Mouse (Mus musculus): ENCODE measurements around the gene Pex19. TPM values are rescaled to one million over a fixed set of nuclear protein-coding genes. Genes with fewer than 3 reads are reported as not detected.

Gene Pex19
- polyA plus RNA-seq, 1 experiment from 2014 or later = 162 TPM

DNA sequence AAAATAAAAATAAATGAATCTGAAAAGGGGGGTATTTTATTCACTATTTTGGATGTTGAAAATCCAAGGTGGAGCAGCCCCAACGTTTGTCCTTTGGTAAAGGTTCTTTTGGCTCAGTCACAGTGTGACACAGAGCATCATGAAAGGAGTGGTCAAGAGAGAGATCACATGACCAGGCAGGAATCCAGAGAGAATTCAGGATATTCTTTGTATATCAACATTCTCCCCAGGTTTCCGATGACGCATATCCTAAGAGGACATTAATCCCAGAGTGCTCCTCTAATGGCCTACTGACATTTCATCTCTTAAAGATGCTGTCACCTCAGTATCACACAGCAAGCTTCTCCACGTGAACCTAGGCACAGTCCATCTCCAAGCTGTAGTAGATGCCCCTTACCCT is 22.9 kb upstream of the Pex19 start:
- Histone ChIP-seq H3K27ac (ENCODE audit: low read length) (no peak overlapping the region), H3K4me1 (ENCODE audit: control insufficient read depth, insufficient read depth, low read length) (no peaks in the 10 kb centered on the region), H3K4me3 (ENCODE audit: low read depth, low read length) (no peak overlapping the region), H3K27me3 (ENCODE audit: control insufficient read depth, insufficient read depth, low read depth, low read length) (no peaks in the 10 kb centered on the region), H3K9ac (ENCODE audit: low read depth, low read length) (no peak overlapping the region), H3K36me3 (ENCODE audit: control insufficient read depth, insufficient read depth, low read length) (peaks cover 54% of the 10 kb centered on the region), H3K4me2 (ENCODE audit: low read length) (no peak overlapping the region), H3K9me3 (replicated peaks; ENCODE audit: control insufficient read depth, low read length, poor library complexity, severe bottlenecking) (no peaks in the 10 kb centered on the region)
- WGBS = 96% methylated on average over 4 of the region's 4 CpGs
- ATAC-seq = no peak

DNA sequence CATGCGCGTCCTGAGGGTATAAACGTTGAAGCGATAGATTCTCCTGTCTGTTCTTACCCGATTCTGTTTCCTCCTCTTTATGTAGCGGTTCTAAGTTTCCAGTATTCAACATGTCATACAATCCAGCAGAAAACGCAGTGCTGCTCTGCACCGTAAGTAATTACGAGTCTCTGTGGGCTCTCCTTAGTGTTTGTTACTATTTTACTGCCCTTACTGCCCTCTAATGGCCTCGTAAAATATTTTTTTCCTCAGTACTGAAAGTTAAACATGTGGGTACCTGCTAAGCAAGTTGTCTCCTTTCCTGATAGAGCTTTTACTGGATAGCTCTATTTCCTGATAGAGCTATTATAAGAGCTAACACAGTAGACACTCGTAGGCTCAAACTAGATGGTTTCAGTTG is 21.5 kb upstream of the Pex19 start:
- H3K4me1 ChIP-seq (ENCODE audit: control insufficient read depth, insufficient read depth, low read length) = no peaks in the 10 kb centered on the region
- no peak overlapping the region for H3K4me2 ChIP-seq (ENCODE audit: low read length)
- H3K9ac ChIP-seq (ENCODE audit: low read depth, low read length) = no peak overlapping the region
- H3K27ac ChIP-seq (ENCODE audit: low read length) = no peak overlapping the region
- no peaks in the 10 kb centered on the region for H3K9me3 ChIP-seq (replicated peaks; ENCODE audit: control insufficient read depth, low read length, poor library complexity, severe bottlenecking)
- H3K4me3 ChIP-seq (ENCODE audit: low read depth, low read length) = no peak overlapping the region
- 78% methylated on average over 11 of the region's 11 CpGs for WGBS
- H3K27me3 ChIP-seq (ENCODE audit: control insufficient read depth, insufficient read depth, low read depth, low read length) = no peaks in the 10 kb centered on the region
- no peak for ATAC-seq
- peaks cover 60% of the 10 kb centered on the region for H3K36me3 ChIP-seq (ENCODE audit: control insufficient read depth, insufficient read depth, low read length)

DNA sequence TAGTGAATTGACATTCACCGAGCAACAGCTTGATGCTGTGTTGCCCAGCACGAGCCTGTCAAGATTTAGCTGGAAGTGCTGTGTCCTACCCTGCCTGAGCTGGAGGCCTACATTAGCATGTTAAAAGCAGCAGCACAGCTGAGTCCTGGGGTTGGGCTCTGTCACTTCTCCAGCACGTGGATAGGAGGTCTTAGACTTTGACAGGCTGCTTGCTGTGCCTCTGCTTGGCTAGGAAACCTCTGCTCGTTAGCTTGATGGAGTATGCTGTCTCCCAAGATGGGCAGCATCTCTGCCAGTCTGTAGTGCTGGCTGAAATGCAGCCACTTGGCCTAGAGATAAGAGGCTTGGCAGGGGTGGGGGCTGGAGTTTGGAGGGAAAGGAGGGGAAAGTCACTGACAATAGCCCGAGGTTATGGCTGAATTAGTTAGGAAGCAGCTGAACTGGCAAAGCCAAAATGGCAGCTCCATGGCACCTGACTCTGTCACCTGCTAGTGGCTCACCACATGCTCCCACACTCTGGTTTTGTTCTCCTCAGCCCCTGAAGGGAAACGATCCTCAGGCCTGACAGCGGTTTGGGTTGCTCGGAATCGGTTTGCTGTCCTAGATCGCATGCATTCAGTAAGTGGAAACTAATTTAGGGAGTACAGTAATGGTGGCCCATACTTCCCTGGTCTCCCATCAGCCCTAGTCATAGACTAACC is 18.6 kb upstream of the Pex19 start:
- Histone ChIP-seq H3K27me3 (ENCODE audit: control insufficient read depth, insufficient read depth, low read depth, low read length) (no peaks in the 10 kb centered on the region), H3K9ac (ENCODE audit: low read depth, low read length) (no peak overlapping the region), H3K4me1 (ENCODE audit: control insufficient read depth, insufficient read depth, low read length) (no peaks in the 10 kb centered on the region), H3K36me3 (ENCODE audit: control insufficient read depth, insufficient read depth, low read length) (peaks cover 65% of the 10 kb centered on the region), H3K4me2 (ENCODE audit: low read length) (no peak overlapping the region), H3K4me3 (ENCODE audit: low read depth, low read length) (no peak overlapping the region), H3K27ac (ENCODE audit: low read length) (no peak overlapping the region), H3K9me3 (replicated peaks; ENCODE audit: control insufficient read depth, low read length, poor library complexity, severe bottlenecking) (no peaks in the 10 kb centered on the region)
- WGBS = 63% methylated on average over 10 of the region's 10 CpGs
- ATAC-seq = peak; percentile 77

DNA sequence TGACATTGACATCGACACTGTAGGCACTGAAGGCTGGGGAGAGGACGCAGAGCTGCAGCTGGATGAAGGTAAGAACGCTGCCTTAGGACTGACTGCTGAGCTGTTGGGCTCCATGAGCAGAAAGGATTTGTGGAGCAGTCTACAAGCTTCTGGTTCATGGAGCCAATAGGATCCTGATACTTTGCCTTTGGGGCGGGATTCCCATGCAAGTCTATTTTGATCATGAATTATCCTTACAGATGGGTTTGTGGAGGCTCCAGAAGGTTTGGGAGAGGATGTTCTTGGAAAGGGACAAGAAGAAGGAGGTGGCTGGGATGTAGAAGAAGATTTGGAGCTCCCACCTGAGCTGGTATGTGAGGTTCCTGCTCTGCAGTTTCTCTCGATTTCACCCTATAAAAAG is 9.6 kb upstream of the Pex19 start:
- Histone ChIP-seq H3K27me3 (ENCODE audit: control insufficient read depth, insufficient read depth, low read depth, low read length) (no peaks in the 10 kb centered on the region), H3K4me1 (ENCODE audit: control insufficient read depth, insufficient read depth, low read length) (no peaks in the 10 kb centered on the region), H3K27ac (ENCODE audit: low read length) (no peak overlapping the region), H3K9me3 (replicated peaks; ENCODE audit: control insufficient read depth, low read length, poor library complexity, severe bottlenecking) (no peaks in the 10 kb centered on the region), H3K4me2 (ENCODE audit: low read length) (no peak overlapping the region), H3K36me3 (ENCODE audit: control insufficient read depth, insufficient read depth, low read length) (peaks cover 81% of the 10 kb centered on the region), H3K4me3 (ENCODE audit: low read depth, low read length) (no peak overlapping the region), H3K9ac (ENCODE audit: low read depth, low read length) (no peak overlapping the region)
- no peak for ATAC-seq
- 95% methylated on average over 5 of the region's 5 CpGs for WGBS

DNA sequence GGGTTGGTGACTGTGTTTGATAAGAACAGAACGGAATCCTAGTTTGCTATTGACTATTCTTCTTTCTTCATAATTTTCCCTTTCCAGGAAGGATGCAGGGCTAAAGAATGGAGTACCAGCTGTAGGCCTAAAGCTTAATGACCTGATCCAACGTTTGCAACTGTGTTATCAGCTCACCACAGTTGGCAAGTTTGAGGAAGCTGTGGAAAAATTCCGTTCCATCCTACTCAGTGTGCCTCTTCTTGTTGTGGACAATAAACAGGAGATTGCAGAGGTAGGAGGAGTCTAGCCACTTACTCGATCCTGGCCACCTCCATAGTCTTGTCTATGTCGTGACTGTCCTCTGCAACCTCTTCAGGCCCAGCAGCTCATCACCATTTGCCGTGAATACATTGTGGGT is 7.5 kb upstream of the Pex19 start:
- no peak overlapping the region for H3K27ac ChIP-seq (ENCODE audit: low read length)
- WGBS = 87% methylated on average over 6 of the region's 6 CpGs
- no peak for ATAC-seq

DNA sequence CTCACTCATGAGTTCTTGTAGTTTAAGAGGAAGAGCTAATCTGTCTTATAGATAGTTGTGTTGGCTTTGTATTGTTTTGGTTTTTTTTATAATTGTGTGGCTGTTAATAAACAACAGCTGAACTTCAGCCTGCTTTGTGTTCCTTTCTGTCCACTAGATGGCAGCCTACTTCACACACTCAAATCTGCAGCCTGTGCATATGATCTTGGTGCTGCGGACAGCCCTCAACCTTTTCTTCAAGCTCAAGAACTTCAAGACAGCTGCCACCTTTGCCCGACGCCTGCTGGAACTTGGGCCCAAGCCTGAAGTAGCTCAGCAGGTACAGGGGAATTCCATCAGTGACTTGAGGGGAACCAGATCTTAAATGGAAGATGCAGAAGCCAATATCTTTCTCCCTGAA is 6.8 kb upstream of the Pex19 start:
- Histone ChIP-seq H3K4me3 (ENCODE audit: low read depth, low read length) (no peak overlapping the region), H3K4me2 (ENCODE audit: low read length) (no peak overlapping the region), H3K27ac (ENCODE audit: low read length) (no peak overlapping the region), H3K9ac (ENCODE audit: low read depth, low read length) (no peak overlapping the region), H3K4me1 (ENCODE audit: control insufficient read depth, insufficient read depth, low read length) (no peaks in the 10 kb centered on the region), H3K9me3 (replicated peaks; ENCODE audit: control insufficient read depth, low read length, poor library complexity, severe bottlenecking) (no peaks in the 10 kb centered on the region), H3K36me3 (ENCODE audit: control insufficient read depth, insufficient read depth, low read length) (peaks cover 70% of the 10 kb centered on the region), H3K27me3 (ENCODE audit: control insufficient read depth, insufficient read depth, low read depth, low read length) (no peaks in the 10 kb centered on the region)
- WGBS = 44% methylated on average over 3 of the region's 3 CpGs
- 0 out of 2 replicates have a peak, but pooled peaks have one; percentile 55 for ATAC-seq

More for the DNA sequence above, 7.5 kb upstream of the Pex19 start:
- Histone ChIP-seq H3K4me3 (ENCODE audit: low read depth, low read length) (no peak overlapping the region), H3K4me1 (ENCODE audit: control insufficient read depth, insufficient read depth, low read length) (no peaks in the 10 kb centered on the region), H3K36me3 (ENCODE audit: control insufficient read depth, insufficient read depth, low read length) (peaks cover 72% of the 10 kb centered on the region), H3K27me3 (ENCODE audit: control insufficient read depth, insufficient read depth, low read depth, low read length) (no peaks in the 10 kb centered on the region), H3K9me3 (replicated peaks; ENCODE audit: control insufficient read depth, low read length, poor library complexity, severe bottlenecking) (no peaks in the 10 kb centered on the region), H3K9ac (ENCODE audit: low read depth, low read length) (no peak overlapping the region), H3K4me2 (ENCODE audit: low read length) (no peak overlapping the region)

DNA sequence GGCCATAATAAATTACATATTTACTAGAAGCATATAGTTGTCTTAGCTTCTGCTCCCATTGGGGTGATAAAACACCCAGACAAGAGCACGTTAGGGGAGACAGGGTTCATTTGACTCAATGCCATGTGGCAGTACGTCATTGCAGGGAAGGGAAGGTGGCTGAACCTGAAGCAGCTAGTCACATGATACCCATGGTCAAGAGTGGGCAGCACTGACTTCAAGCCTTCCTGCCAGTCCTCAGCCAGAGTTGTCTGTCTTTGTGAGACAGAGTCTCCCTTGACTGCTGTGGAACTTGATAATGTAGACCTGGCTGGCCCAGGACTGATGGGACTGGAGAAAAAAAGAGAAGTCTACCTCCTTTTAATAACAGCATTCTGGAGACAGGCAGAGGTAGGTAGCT is 3.9 kb upstream of the Pex19 start:
- no peak overlapping the region for H3K9ac ChIP-seq (ENCODE audit: low read depth, low read length)
- no peak overlapping the region for H3K4me2 ChIP-seq (ENCODE audit: low read length)
- ATAC-seq = no peak
- no peaks in the 10 kb centered on the region for H3K9me3 ChIP-seq (replicated peaks; ENCODE audit: control insufficient read depth, low read length, poor library complexity, severe bottlenecking)
- peaks cover 44% of the 10 kb centered on the region for H3K36me3 ChIP-seq (ENCODE audit: control insufficient read depth, insufficient read depth, low read length)
- no peaks in the 10 kb centered on the region for H3K27me3 ChIP-seq (ENCODE audit: control insufficient read depth, insufficient read depth, low read depth, low read length)
- peaks cover 9% of the 10 kb centered on the region for H3K4me1 ChIP-seq (ENCODE audit: control insufficient read depth, insufficient read depth, low read length)
- H3K4me3 ChIP-seq (ENCODE audit: low read depth, low read length) = no peak overlapping the region
- 87% methylated on average over 2 of the region's 2 CpGs for WGBS
- no peak overlapping the region for H3K27ac ChIP-seq (ENCODE audit: low read length)

- Histone ChIP-seq H3K36me3 (ENCODE audit: control insufficient read depth, insufficient read depth, low read length) (peaks cover 27% of the 10 kb centered on the region), H3K27me3 (ENCODE audit: control insufficient read depth, insufficient read depth, low read depth, low read length) (no peaks in the 10 kb centered on the region), H3K4me3 (ENCODE audit: low read depth, low read length) (no peak overlapping the region), H3K4me2 (ENCODE audit: low read length) (no peak overlapping the region), H3K9me3 (replicated peaks; ENCODE audit: control insufficient read depth, low read length, poor library complexity, severe bottlenecking) (no peaks in the 10 kb centered on the region), H3K27ac (ENCODE audit: low read length) (no peak overlapping the region), H3K4me1 (ENCODE audit: control insufficient read depth, insufficient read depth, low read length) (peaks cover 12% of the 10 kb centered on the region), H3K9ac (ENCODE audit: low read depth, low read length) (no peak overlapping the region)
- WGBS = 82% methylated on average over 6 of the region's 6 CpGs
- no peak for ATAC-seq
These were observed 2.0 kb upstream of the Pex19 start for GRCm38 (mm10) chr1:172124572-172124971.

- H3K4me2 ChIP-seq (ENCODE audit: low read length) = peak overlapping the region; percentile 79
- no peaks in the 10 kb centered on the region for H3K9me3 ChIP-seq (replicated peaks; ENCODE audit: control insufficient read depth, low read length, poor library complexity, severe bottlenecking)
- no peak for ATAC-seq
- H3K4me3 ChIP-seq (ENCODE audit: low read depth, low read length) = peak overlapping the region; percentile 67
- peaks cover 12% of the 10 kb centered on the region for H3K4me1 ChIP-seq (ENCODE audit: control insufficient read depth, insufficient read depth, low read length)
- no peaks in the 10 kb centered on the region for H3K27me3 ChIP-seq (ENCODE audit: control insufficient read depth, insufficient read depth, low read depth, low read length)
- H3K27ac ChIP-seq (ENCODE audit: low read length) = no peak overlapping the region
- 59% methylated on average over 5 of the region's 5 CpGs for WGBS
- H3K9ac ChIP-seq (ENCODE audit: low read depth, low read length) = peak overlapping the region; percentile 78
- H3K36me3 ChIP-seq (ENCODE audit: control insufficient read depth, insufficient read depth, low read length) = peaks cover 23% of the 10 kb centered on the region
These were observed 932 bp downstream of the Pex19 start for GRCm38 (mm10) chr1:172127487-172127886.
